Comparison of ENCODE assay signal across 10 mouse cellular contexts in genomic region chr7:70337581-70338264, GRCm38 (mm10). TPM values are rescaled to one million over a fixed set of nuclear protein-coding genes. Genes with fewer than 3 reads are reported as not detected.
DNase-seq lines count a peak whose midpoint lies in the region; ATAC-seq and TF ChIP-seq lines count a peak whose summit lies in the region.
"Had no signal": no experiment of that assay in that cellular context is flagged by ENCODE, and none has a peak within 500 bp of the region (broad histone marks: within the 10 kb centered on the region; RNA-seq: fewer than 3 reads in every experiment).

No protein-coding gene starts in this region.

- no peaks in the 10 kb centered on the region for H3K36me3 ChIP-seq in embryonic facial prominence, embryonic 14.5 days (ENCODE audit: control insufficient read depth, insufficient read depth, low read length)
- H3K36me3 ChIP-seq in kidney, embryonic 15.5 days = peaks cover 20% of the 10 kb centered on the region; the same call in 1 of the 2 replicates
- H3K36me3 ChIP-seq in midbrain, embryonic 14.5 days (ENCODE audit: control insufficient read depth, insufficient read depth, low read length) = no peaks in the 10 kb centered on the region

- H3K27ac ChIP-seq in gastrocnemius, adult 2 months = peak overlapping the region; percentile 54
- no peak overlapping the region for H3K27ac ChIP-seq in embryonic facial prominence, embryonic 14.5 days (replicated peaks; ENCODE audit: low read depth, low read length)
- peak overlapping the region; percentile 71 for H3K27ac ChIP-seq in kidney, embryonic 15.5 days
- H3K27ac ChIP-seq in midbrain, embryonic 14.5 days (replicated peaks; ENCODE audit: low read depth, low read length) = peak overlapping the region; percentile 61

- 0 out of 2 replicates have a peak, but pooled peaks cover 3% of the 10 kb centered on the region for H3K4me1 ChIP-seq in embryonic facial prominence, embryonic 14.5 days (ENCODE audit: control insufficient read depth, insufficient read depth, low read length)
- peaks cover 56% of the 10 kb centered on the region for H3K4me1 ChIP-seq in kidney, embryonic 15.5 days
- 0 out of 2 replicates have a peak, but pooled peaks cover 6% of the 10 kb centered on the region for H3K4me1 ChIP-seq in midbrain, embryonic 14.5 days (ENCODE audit: control insufficient read depth, insufficient read depth, low read length)

- peak; percentile 8; the same call in 1 of the 2 replicates for TF ChIP-seq CTCF in gastrocnemius, adult 2 months (IDR thresholded peaks at IDR 0.05)

- no peak for DNase-seq in gastrocnemius, adult 2 months
- no peak for DNase-seq in gastrocnemius, postnatal 25 days
- no peak for DNase-seq in embryonic facial prominence, embryonic 14.5 days (ENCODE audit: low spot score)
- DNase-seq in midbrain, embryonic 14.5 days = peak; percentile 62
- no peak for DNase-seq in natural killer cell, adult 2 months (ENCODE audit: low spot score in 2 of 2)
- DNase-seq in adrenal gland, postnatal 4 days (ENCODE audit: low spot score in 2 of 2) = no peak
- DNase-seq in spleen, adult 18-20 months = no peak

- intact Hi-C loops in gastrocnemius, adult 2 months (cut with DNase I) = loop anchor here (5.0 kb wide), 2 partner anchors 220 to 1360 kb away; no protein-coding TSS in a partner anchor

- H3K4me3 ChIP-seq in gastrocnemius, adult 2 months = peak overlapping the region; percentile 51
- H3K4me3 ChIP-seq in embryonic facial prominence, embryonic 14.5 days (ENCODE audit: low read depth, low read length) = peak overlapping the region; percentile 16
- H3K4me3 ChIP-seq in kidney, embryonic 15.5 days (replicated peaks) = peak overlapping the region; percentile 39
- H3K4me3 ChIP-seq in midbrain, embryonic 14.5 days (replicated peaks; ENCODE audit: low read depth, low read length) = peak overlapping the region; percentile 15; the same call in 1 of the 2 replicates

- no peaks in the 10 kb centered on the region for H3K9me3 ChIP-seq in embryonic facial prominence, embryonic 14.5 days (ENCODE audit: control insufficient read depth, low read length)
- no peaks in the 10 kb centered on the region for H3K9me3 ChIP-seq in kidney, embryonic 15.5 days (replicated peaks)
- H3K9me3 ChIP-seq in midbrain, embryonic 14.5 days (ENCODE audit: control insufficient read depth, low read length) = no peaks in the 10 kb centered on the region

- peak overlapping the region; percentile 44 for H3K4me2 ChIP-seq in embryonic facial prominence, embryonic 14.5 days (ENCODE audit: low read depth, low read length)
- H3K4me2 ChIP-seq in kidney, embryonic 15.5 days = peak overlapping the region; percentile 67
- H3K4me2 ChIP-seq in midbrain, embryonic 14.5 days (ENCODE audit: low read length) = peak overlapping the region; percentile 42

- peak; percentile 28; the same call in 1 of the 2 replicates for ATAC-seq in embryonic facial prominence, embryonic 14.5 days (ENCODE audit: low read depth)
- peak; percentile 73 for ATAC-seq in kidney, embryonic 15.5 days (replicated peaks; ENCODE audit: low FRiP score)
- 0 out of 2 replicates have a peak, but pooled peaks have one; percentile 25 for ATAC-seq in midbrain, embryonic 14.5 days (ENCODE audit: low FRiP score, low TSS enrichment)

- H3K27me3 ChIP-seq in embryonic facial prominence, embryonic 14.5 days (replicated peaks; ENCODE audit: control insufficient read depth, insufficient read depth, low read length) = peaks cover 95% of the 10 kb centered on the region
- H3K27me3 ChIP-seq in kidney, embryonic 15.5 days = peaks cover 12% of the 10 kb centered on the region; the same call in 1 of the 2 replicates
- H3K27me3 ChIP-seq in midbrain, embryonic 14.5 days (ENCODE audit: control insufficient read depth, insufficient read depth, low read length) = peaks cover 95% of the 10 kb centered on the region

- H3K9ac ChIP-seq in embryonic facial prominence, embryonic 14.5 days (ENCODE audit: low read depth, low read length) = peak overlapping the region; percentile 38
- peak overlapping the region; percentile 50 for H3K9ac ChIP-seq in kidney, embryonic 15.5 days
- peak overlapping the region; percentile 20; the same call in 1 of the 2 replicates for H3K9ac ChIP-seq in midbrain, embryonic 14.5 days (replicated peaks; ENCODE audit: low read length)

- 2% methylated on average over 37 of the region's 37 CpGs for WGBS in embryonic facial prominence, embryonic 14.5 days
- 5% methylated on average over 35 of the region's 37 CpGs for WGBS in kidney, embryonic 15.5 days
- WGBS in midbrain, embryonic 14.5 days = 1% methylated on average over 37 of the region's 37 CpGs

RNA-seq across cellular contexts. Expression of gene Nr2f2, which starts 28.8 kb away (rescaled TPM):
- total RNA-seq in gastrocnemius, adult 2 months (2021) = 10 to 100 TPM; 15.8 to 16.2 TPM
- 10 to 100 TPM; 15.1 to 21.7 TPM for total RNA-seq in gastrocnemius, postnatal 25 days (2021)
- 51.4 and 55.5 TPM in 2 replicates for polyA plus RNA-seq in embryonic facial prominence, embryonic 14.5 days (2014; fragmentation: Nextera tagmentation; extraction: Ambion mirVana)
- polyA plus RNA-seq in kidney, embryonic 15.5 days (2015; fragmentation: Nextera tagmentation; extraction: Ambion mirVana) = 230 and 240 TPM in 2 replicates
- 113 and 120 TPM in 2 replicates for polyA plus RNA-seq in midbrain, embryonic 14.5 days (2014; fragmentation: Nextera tagmentation; extraction: Ambion mirVana)
- total RNA-seq in adrenal gland, postnatal 4 days (2021) = 100 to 1,000 TPM; 143 to 160 TPM
- total RNA-seq: common myeloid progenitor, adult 5-6 weeks; neutrophil, adult 5-6 weeks had no signal

Comparison
In these comparisons a context has a peak if more than half of its experiments do, and no peak if none do; other contexts are left out.
1. RNA of gene Nr2f2, which starts 28.8 kb away (total RNA-seq): 143 to 160 TPM in adrenal gland, postnatal 4 days; 15.1 to 21.7 TPM in gastrocnemius, postnatal 25 days and 15.8 to 16.2 TPM in gastrocnemius, adult 2 months; every median in the first group is over 4 times any median in the second.
2. Peak in every context shown above with its lines, with median percentiles within 50 percentile points of each other: H3K4me3 ChIP-seq, ATAC-seq, H3K4me2 ChIP-seq and H3K9ac ChIP-seq.